Mouse (Mus musculus): ENCODE results near the gene Mei1.

- no peak for TF ChIP-seq TAL1 (conservative IDR thresholded peaks at IDR 0.05; ENCODE audit: low read depth, low read length)
- TF ChIP-seq CTCF (IDR thresholded peaks at IDR 0.05; ENCODE audit: low read depth, low read length) = no peak
- no peak for TF ChIP-seq POLR2AphosphoS5 (IDR thresholded peaks at IDR 0.05; ENCODE audit: insufficient replicate concordance, low read depth, low read length)
- no peak for TF ChIP-seq GATA2 (IDR thresholded peaks at IDR 0.05; ENCODE audit: borderline replicate concordance, low read depth, low read length)
- TF ChIP-seq GATA1 (IDR thresholded peaks at IDR 0.05; ENCODE audit: borderline replicate concordance, low read length) = no peak
Observed at GRCm38 (mm10) chr15:82145851-82146769, 76.3 kb downstream of the Mei1 start.

Measured in G1E (cell line).